Mouse (Mus musculus): ENCODE data around the gene Cmtm5. TPM values are rescaled to one million over a fixed set of nuclear protein-coding genes. Genes with fewer than 3 reads are reported as not detected.

The Cmtm5 gene
- polyA plus RNA-seq, 1 experiment from 2014 or later, result not detected

Other genes starting within 250 kb of the Cmtm5 start
- 92.8 to 195 TPM (median 119 TPM) in 3 replicates for gene Acin1, start 249.3 kb upstream of the Cmtm5 start, polyA plus RNA-seq (2018)
- not detected in 3 replicates for gene Gm29776, start 237.4 kb upstream of the Cmtm5 start, polyA plus RNA-seq (2018)
- 0.42 to 0.85 TPM in 2 of 3 replicates, not detected in the other for gene Cebpe, start 224.1 kb upstream of the Cmtm5 start, polyA plus RNA-seq (2018)
- gene Slc7a8, start 154.3 kb upstream of the Cmtm5 start, polyA plus RNA-seq (2018), result 62.3 to 349 TPM (median 87.2 TPM) in 3 replicates
- gene Rnf212b, start 122.1 kb upstream of the Cmtm5 start, polyA plus RNA-seq (2018), result not detected in 3 replicates
- gene Homez, start 65.3 kb upstream of the Cmtm5 start, polyA plus RNA-seq (2018), result 4.1 to 15.5 TPM (median 6.0 TPM) in 3 replicates
- gene Ppp1r3e, start 58.7 kb upstream of the Cmtm5 start, polyA plus RNA-seq (2018), result 9.4 to 27.5 TPM (median 11.3 TPM) in 3 replicates
- gene Bcl2l2, start 52.9 kb upstream of the Cmtm5 start, polyA plus RNA-seq (2018), result 13.5 to 20.1 TPM (median 14.7 TPM) in 3 replicates
- 0.28 to 3.5 TPM (median 1.1 TPM) in 3 replicates for gene Gm20521, start 52.8 kb upstream of the Cmtm5 start, polyA plus RNA-seq (2018)
- 71.0 to 98.7 TPM (median 86.0 TPM) in 3 replicates for gene Pabpn1, start 43.8 kb upstream of the Cmtm5 start, polyA plus RNA-seq (2018)
- 0.14 to 0.26 TPM in 2 of 3 replicates, not detected in the other for gene Slc22a17, start 23.1 kb upstream of the Cmtm5 start, polyA plus RNA-seq (2018)
- gene Efs, start 10.1 kb upstream of the Cmtm5 start, polyA plus RNA-seq (2018), result not detected in 3 replicates
- not detected in 3 replicates for gene Il25, start 3.6 kb upstream of the Cmtm5 start, polyA plus RNA-seq (2018)
- gene Myh6, start 30.7 kb downstream of the Cmtm5 start, polyA plus RNA-seq (2018), result not detected in 3 replicates
- gene Gm17428, start 40.7 kb downstream of the Cmtm5 start, polyA plus RNA-seq (2018), result not detected in 3 replicates
- gene Myh7, start 58.4 kb downstream of the Cmtm5 start, polyA plus RNA-seq (2018), result not detected in 3 replicates
- gene Ngdn, start 79.2 kb downstream of the Cmtm5 start, polyA plus RNA-seq (2018), result 28.2 to 50.2 TPM (median 38.8 TPM) in 3 replicates
- 2.1 to 2.9 TPM (median 2.7 TPM) in 3 replicates for gene Zfhx2, start 156.1 kb downstream of the Cmtm5 start, polyA plus RNA-seq (2018)
- 6.1 to 8.7 TPM (median 8.1 TPM) in 3 replicates for gene Thtpa, start 158.5 kb downstream of the Cmtm5 start, polyA plus RNA-seq (2018)
- 18.1 to 20.8 TPM (median 18.4 TPM) in 3 replicates for gene Ap1g2, start 170.3 kb downstream of the Cmtm5 start, polyA plus RNA-seq (2018)
- 0.05 TPM in 1 of 3 replicates, not detected in the others for gene Jph4, start 180.7 kb downstream of the Cmtm5 start, polyA plus RNA-seq (2018)

Measured in macrophage (primary cell).